Mouse (Mus musculus) ovary, postnatal 14 days (tissue): ENCODE measurements around the gene Brcc3.
A peak's percentile ranks its signal among the peaks of the same experiment; 100 is the strongest.

ENCODE experiments used
- DNase-seq: peaks from one replicate; pipeline ENCODE4 v3.0.0; 2022; ENCODE audit warnings: low spot score

The Brcc3 gene

DNA sequence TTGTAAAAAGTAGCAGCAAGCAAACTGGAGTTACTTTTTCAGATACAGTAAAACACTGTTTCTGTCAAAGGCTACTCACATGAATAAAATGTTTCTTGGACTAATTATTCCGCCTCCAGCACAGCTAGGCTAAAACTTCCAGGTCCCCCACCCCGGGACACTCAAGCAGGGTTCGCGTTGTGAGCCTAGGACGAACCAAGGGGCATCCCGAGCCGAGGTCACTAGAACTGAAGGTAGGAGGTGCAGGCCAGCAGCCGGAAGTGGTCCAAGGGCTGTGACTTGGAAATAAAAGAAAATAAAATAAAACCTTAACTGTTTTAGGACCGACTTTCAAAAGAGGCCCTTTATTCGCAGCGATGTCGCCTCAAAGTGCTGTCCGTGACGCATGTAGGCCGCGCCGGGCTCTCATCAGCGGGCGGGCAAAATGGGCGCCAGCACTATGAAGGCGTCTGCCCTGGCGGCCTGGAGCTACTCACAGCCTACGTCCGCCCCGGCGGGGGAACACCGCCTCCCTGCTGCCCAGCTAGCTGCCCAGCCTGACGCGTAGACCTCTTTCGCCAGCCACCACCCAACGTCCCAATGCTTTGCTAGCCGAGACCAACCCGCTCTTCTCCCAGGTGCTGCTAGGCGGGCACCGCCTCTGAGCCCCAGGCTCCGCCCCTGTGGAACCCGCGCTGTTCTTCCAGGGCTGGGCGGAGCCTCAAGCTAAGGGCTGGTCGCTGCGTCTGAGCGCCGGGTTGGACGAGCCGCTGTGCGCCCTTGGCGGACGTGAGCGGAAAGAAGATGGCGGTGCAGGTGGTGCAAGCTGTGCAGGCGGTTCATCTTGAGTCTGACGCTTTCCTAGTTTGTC lies at the start of gene Brcc3, which contains the start of the genes Cmc4 and Mtcp1:
Gene Brcc3 (plus strand): TSS at position 693 of the 850 bp plus-strand sequence.
Gene Cmc4 (minus strand): TSS at position 649 of the 850 bp plus-strand sequence.
Gene Mtcp1 (minus strand): TSS at position 653 of the 850 bp plus-strand sequence.
- peak; percentile 60 for DNase-seq

DNA sequence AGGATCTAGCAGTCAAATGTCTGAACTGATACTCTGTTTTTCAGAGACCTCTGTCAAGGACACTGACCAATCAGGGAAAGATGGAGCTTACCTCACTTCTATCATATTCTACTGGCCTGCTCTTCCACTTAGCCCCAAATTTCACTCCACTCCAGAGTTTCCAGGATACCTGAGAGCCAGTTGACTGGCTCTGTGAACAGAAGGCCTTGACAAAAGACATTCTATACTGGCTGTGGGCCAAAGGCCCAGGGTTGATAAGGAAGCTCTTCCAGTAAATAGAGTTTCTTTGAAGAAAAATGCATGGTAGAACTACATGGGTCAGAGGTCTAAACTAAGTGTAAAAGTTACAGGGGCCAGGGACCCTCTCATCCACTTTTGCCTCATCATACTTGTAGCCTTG lies 46.2 kb upstream of the Brcc3 start:
- no peak for DNase-seq

DNA sequence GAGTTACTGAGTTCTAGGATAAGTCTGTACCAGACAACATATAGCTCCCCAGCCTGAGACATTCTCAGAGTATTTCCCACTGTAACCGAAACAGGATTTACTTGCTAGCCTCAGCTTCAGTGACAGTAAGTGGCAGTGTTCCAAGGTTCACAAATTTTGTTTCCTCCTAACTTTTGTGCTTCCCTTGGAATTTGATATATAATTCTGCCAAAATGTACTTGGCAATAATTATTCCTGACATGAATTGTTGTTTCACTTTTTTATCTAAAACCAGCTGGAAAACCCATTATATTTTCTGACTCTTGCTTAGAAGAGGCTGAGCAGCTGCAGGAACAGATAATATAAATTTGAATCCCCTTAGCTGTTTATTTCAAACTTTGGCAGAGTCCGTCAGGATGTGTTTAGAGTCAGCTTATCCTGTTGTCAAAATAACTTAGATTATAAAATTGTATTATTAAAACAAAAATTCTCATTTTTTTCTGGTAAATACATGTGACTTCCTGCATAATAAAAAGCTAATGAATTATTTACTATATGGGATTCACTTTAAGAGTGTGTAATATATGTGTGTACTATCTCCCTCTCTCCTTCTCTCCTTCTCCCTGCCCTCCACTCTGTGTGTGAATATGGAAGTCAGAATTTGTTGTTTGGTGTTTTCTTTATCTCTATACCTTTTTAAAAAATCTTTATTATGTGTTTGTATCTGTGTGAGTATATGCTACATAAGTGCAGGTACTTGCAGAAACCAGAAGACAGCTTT lies 43.6 kb upstream of the Brcc3 start:
- no peak for DNase-seq

DNA sequence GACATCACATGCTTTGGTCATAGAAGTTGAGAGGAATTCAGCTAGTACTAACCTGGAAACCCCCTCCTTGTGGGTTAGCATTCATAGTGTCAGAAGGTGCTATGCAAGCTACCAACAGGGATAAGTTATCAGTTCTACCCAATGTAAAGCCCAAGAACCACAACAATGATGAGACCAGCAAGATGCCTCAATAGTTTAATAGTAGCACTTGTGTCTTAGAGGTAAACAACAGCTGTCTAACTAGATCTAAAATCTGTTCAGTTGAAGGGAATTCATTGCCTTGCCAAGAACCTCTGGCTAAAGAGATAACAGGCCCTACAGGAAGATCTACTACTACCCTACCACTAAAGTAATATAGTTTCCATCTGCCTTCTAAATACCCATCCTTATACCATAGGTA lies 39.6 kb upstream of the Brcc3 start:
- DNase-seq = no peak

DNA sequence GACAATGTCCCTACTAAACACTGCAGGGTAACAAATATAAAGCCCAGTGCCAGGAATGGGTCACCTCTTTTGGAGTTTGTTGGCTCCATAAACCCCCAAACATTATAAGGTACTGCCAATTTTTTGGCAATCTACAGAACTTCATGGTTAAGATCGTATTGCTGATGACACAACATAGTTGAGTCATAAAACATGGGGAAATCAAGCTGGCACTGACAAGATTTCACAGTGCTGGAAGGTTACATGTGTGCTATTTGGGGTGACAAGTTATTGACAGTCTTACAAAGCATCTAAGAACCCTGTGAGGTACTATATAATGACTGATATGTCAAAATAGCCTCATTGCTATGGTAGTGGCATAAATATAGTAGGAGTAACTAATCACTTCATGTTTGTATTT lies 35.3 kb upstream of the Brcc3 start:
- no peak for DNase-seq

DNA sequence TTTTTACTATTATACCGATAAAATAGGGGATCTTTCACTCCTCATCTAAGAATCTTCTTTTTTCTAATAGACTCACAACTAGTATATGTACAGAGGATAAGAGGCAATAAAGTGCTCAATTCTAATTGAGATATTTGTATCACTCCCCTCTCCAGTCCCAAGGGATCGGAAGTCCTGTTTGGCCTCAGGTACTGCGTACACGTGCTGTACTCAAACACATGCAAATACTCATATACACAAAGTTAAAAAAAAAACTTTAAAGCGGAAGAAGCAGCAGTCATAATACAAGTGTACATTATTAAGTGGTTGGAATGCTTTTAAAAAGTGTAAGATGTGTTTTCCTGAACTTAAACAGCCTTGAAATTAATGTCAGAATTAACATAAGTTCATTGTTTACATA lies 34.7 kb upstream of the Brcc3 start:
- DNase-seq = no peak

DNA sequence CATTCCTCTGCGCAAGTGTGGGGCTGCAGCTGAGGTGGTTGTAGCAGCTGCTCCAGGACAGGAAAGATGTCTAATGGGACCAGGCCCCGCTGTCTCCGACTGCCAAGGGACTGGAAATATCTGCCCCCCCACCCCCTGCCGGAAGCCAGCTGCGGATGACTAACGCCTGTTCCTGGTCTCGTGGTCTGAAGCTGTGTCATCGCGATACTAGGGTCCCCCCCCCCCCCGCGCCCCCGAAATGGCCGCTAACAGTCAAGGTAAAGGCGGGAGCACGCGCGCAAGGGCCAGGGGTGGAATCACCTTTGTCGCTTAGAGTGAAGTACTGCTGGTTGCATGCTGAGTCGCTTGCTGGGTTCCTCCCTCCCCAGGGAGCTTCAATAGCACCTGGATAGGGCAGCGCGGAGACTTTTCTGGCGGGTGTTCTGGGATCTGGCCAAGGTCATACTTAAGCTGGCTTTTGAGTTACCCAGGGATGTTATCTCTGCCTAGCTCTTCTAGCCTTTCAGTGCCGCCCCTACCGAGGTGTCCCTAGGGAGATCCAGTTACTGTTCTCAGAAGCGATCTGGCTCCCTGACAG lies 34.1 kb upstream of the Brcc3 start, which contains the start of the genes Fundc2 and F8:
Gene Fundc2 (plus strand): TSS at position 205 of the 577 bp plus-strand sequence.
Gene F8 (minus strand): TSS at position 421 of the 577 bp plus-strand sequence.
- DNase-seq = peak; percentile 31

DNA sequence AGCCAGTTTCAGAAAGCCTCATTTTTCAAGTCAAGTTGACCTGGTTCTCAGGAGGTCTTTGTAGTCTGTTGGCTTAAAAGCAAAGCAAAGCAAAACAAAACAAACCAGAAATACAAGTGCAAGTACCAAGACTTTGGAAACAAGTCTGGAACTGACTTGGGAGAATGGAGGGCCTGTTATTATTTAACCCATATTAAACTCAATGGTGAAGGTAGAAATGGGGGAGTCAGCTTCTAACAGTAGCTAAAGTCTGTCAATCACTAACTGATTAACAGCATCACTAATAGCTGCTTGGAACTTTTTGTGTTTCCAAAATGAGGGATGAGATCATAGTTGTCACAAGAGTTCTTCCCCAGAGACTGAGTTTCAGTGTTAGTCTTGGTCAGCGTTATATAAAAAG lies 17.0 kb upstream of the Brcc3 start:
- no peak for DNase-seq

DNA sequence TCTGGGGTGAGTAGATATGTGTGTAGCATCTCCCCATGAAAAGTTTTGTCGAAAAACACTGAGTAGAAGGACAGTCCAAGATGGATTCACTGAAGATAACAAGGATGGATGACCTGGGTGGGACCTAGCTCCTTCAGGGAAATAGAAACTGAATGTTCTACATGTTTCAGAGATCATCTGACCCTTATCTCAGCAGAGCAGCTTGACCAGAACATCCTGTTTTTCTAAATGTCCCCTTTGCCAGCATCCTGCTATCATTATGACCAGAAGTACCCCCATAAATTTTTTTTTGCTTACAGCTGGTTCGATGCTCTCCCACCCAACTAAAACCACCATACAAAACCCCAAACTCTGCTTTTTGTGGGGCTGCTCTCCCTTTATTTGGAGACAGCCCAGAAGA lies 13.8 kb upstream of the Brcc3 start:
- DNase-seq = no peak

DNA sequence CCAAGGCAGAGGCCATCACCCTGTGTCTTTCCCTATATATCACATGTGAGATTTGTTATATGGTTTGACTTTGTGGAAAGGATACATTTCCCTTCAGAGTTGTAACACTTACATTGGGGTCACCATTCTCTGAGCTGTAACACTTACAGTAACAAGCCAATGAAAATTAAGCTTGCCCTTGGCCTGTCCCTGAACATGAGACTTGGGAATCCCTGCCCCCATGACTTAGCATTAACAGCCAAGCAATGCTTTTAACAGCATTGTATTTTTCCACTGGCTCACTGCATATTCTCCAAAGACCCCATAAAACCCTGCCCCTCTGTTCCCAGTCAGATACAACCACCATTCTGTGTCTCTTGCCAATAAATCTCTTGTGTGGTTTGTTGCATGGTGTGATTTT lies 13.1 kb upstream of the Brcc3 start:
- no peak for DNase-seq

DNA sequence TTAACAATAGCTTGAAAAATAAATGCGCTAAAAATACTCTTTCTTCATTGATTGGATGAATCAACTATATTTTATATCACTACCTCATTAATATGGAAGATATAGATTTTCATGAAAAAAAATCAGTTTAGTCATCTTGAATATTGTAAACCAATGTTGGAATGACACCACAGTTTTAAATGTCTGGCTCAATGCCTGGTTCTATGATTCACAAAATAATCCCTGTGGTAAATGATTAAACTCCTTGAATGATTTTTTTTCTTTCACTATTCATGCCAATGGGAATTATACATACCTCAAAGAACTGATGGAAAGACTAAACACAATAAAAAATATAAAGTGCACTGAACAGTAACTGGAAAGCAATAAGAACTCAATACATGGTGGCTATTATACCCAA lies 6.7 kb upstream of the Brcc3 start:
- no peak for DNase-seq

DNA sequence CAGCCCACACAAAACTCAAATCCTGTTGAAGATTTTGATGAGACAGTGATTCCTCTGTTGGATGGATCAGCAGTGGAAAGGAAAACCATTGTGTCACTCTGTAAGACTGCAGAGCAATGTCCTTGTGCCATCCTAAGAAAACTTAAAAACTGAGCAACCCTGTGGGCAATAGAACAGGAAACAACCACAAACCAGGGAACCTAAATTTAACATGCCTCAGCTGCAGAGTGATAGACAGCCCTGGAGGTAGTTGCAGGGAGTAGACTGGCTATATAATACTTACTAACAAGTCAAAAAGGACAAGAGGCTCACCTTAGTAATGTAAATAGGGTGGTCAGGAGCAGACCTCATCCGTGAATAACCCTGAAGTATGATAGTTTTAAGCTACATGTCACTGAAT lies 38.2 kb downstream of the Brcc3 start:
- no peak for DNase-seq

DNA sequence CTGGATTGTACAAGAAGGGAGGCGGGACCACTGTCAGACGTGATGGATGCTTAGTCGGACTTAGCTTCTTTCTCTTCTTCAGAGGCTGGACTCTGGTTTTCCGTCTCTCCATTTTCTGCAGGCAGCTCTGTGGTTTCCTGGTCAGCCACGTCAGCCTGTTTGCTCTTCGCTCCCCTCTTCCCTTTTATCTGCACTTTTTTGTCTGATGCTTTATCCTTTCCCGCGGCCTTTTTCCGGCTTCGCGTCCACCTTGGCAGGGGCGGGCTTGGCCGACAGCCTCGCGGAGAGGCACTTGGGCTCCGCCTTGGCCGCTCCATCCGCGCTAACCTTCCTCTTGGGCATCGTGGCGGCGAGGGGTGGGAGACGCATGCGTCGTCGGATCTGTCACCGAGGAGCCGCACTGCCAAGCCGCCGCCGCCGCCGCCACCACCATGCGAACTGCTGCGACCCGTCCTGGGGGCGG lies 58.8 kb downstream of the Brcc3 start:
- peak; percentile 33 for DNase-seq

DNA sequence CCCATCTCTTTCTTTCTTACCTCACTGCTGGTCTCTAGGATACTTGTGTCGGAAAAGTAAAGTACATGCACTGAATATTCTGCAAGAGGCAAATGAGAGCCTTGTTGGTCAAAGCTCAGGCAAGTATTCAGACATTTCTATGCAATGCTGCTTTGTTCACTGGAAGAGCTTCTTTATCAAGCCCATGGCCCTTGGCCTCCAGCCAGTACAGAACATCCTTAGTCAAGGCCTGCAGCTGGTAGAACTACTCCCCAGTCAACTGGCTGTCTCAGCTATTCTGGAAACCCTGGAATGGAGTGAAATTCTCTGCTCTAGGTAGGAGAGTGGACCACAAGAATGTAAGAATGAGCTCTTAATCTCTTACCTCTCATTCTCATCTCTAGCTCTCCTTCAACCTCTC lies 73.5 kb downstream of the Brcc3 start:
- DNase-seq = peak; percentile 4
